Mouse (Mus musculus) ovary, postnatal 14 days (tissue): ENCODE measurements around the gene Fbh1.
A peak's percentile ranks its signal among the peaks of the same experiment; 100 is the strongest.

Experiments
- DNase-seq: peaks from one replicate; pipeline ENCODE4 v3.0.0; 2022; ENCODE audit warnings: low spot score

The Fbh1 gene

DNA sequence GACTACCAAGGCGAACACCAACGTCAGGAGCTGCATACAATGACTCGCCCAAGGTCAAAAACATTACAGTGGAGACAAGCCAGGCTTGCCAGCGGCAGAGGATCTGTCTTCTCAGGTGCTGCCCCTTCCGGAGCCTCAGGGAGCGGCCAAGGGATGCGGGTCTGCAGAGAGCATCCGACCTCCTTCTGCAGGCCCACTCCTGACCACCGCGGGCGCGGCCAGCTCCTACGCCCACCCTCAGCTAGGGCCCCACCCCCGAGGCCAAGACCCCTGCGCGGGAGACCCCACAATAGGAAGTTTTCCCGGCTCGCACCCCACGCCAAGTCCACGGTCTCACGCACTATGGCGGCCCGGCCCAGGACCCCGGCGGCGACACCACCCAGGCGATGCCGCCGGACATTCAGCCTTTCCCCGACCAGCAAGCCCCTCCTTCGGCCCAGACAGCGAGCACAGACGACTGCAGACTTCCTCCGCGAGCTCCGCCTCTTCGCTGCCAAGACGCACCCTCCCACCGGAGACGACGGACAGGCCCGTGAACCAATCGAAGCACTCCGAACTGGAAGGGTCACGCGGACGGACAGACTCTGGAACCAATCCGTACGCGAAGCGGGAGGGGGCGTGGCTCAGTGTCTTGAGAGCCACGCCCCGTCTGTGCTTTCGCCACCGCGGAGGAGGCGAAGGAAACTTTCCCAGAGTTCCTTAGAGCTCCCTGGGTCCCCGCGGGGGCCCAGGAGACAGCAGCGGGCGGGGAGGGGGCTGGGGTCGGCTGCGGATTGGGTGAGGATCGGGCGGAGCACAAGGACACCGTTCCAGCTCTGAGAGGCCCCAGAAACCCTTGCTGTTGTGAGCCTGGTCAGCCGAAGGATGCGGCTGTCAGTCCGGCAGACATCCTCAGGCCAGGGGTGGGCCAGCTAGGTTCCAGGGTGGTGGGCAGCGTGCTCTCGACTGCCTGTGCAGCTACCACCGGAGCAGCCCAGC, at the start of gene Fbh1, which contains the start of gene Ankrd16:
Gene Fbh1, minus strand, starts transcription at position 492 of the 978 bp plus-strand sequence.
Gene Ankrd16, plus strand, starts transcription at position 786 of the 978 bp plus-strand sequence.
- peak; percentile 100 for DNase-seq

DNA sequence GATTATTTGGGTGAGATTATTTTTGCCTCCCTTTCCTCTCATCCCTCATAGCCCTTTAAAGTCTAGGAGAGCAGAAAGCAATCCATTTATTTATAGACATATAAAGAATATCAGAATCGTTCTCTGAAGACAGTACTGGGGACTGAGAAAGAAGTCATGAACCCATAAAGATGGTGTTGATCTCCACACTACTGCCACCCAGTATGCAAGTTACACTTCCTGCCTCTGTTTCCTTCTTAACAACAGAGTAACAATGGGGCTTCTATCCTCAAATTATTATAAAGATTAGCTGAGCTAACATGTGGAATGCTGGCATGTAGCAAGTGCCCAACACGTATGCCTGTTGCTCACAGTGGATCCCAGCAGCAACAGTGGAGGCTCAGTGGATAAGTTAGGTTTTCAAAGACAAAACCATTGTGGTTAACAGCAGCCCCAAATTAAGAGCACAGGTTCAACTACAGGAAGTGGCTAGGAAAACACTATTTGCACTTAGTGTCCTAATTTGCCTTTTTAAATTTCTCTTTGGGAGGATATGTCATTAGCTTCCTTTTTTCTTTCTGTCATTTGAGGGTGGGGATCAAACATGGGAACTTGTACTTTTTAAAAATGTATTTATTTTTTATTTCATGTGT, 24.0 kb upstream of the Fbh1 start:
- no peak for DNase-seq

DNA sequence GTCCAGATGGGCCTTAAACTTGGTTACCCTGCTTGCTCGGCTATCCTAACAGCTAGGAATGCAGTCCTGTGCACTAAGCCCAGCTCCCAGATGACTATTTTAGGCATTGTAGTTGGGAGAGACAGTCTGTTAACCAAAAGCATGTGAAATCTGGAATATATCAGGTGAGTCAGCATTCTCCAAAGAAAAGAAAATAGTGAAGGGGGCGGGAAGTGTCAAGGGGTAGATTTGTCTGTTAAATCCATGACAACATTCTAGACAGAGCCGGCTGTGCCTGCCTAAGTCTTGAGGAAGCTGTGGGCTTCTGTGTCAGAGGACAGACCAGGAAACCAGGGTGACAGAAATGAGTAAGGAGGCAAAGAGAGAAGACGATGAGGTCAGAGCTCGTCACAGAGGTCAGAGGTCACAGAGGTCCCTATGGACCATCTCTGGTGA, 20.6 kb upstream of the Fbh1 start:
- DNase-seq: no peak

DNA sequence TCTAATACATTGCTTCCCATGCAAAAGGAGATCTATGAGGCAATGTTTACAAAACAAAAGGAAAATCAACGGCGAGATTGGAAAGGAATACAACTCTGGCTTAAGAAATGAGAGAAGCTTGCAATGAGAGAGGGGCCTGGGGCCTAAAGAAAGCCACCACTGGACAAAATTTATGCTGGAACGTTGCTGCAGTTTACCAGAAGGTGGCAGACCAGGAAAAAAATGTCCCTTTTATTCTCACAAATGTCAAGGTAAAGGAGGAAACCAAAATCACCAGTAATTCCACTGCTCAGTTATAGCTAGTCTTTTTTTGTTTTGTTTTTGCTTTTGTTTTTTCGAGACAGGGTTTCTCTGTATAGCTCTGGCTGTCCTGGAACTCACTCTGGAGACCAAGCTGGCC, 17.3 kb upstream of the Fbh1 start:
- DNase-seq: no peak

DNA sequence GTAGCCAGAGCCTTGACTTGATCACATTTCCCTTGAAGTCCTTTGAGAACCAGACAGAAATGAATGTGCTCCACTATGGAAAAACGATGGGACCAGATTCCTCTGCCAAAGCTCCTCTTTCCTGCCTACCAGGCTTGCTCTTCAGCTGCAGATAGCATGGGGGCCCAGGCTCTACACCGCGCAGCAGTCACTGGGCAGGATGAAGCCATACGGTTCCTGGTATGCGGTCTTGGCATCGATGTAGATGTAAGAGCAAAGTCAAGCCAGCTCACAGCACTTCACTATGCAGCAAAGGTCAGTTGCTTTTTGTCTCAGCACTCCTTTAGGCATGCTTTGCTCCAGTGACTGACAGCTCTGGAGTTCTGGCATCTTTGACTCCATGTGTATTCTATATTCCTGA, 6.8 kb upstream of the Fbh1 start:
- no peak for DNase-seq

DNA sequence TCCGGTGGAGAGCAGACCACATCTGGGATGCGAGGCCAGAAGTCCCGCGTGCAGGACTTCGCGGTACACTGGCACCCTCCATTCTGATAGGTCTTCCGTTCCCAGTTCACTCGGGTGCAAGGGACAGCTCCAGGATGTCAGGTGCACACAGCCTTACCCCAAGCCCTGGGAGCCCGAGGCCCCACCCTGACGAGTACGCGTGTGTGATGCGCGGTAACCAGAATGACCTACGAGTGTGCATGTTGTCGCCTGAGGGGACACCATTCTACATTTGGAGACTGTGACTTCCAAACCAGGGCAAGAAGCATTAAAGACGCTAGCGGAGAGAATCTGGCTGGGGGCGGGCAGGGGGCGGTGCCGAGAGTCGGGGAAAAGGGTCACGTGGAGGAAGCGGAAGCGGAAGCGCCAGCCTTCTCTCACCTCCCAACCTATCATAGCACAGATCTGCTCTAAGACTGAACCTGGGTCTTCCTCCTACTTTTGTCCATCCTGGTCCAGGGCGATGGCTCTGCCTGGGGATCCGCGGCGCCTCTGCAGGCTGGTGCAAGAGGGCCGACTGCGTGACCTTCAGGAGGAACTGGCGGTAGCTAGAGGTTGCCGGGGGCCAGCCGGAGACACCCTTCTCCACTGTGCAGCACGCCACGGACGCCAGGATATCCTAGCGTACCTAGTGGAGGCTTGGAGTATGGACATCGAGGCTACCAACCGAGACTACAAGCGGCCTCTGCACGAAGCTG, 873 bp upstream of the Fbh1 start:
- peak; percentile 71 for DNase-seq

DNA sequence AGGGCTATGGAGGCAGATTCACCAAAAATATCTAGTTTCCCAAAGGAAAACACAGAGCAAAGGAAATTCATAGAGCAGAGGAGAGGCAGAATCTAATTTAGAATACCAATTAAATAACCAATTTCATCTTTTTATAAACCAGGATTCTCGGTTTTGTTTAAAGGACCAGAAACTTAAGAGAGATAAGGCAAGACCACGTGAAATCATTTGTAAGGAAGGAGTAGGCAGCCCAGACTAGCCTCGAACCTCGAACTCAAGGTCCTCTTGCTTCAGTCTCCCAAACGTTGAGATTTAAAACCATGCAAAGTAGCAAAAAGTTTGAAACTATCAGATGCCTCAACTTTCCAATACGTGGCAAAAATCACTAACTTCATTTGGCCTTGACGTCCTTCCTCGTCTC, 967 bp downstream of the Fbh1 start:
- no peak for DNase-seq

DNA sequence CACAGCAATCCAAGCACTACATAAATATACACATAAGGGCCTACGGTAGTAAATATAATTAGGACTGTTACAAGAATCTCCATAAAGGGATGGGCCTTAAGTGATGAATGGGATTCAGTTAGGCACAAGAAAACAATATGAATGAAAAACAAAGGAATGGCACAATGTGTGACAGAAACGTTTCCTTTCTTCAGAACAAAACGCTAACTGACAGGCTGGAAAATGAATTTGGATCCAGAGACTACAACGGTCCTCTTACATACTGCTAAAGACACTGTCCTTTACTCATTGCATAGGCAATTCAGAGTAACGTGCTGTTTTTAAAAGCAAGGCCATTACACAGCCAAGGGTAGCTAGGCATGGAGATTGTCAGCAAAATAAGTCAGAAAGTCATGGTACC, 2.3 kb downstream of the Fbh1 start:
- DNase-seq: no peak

DNA sequence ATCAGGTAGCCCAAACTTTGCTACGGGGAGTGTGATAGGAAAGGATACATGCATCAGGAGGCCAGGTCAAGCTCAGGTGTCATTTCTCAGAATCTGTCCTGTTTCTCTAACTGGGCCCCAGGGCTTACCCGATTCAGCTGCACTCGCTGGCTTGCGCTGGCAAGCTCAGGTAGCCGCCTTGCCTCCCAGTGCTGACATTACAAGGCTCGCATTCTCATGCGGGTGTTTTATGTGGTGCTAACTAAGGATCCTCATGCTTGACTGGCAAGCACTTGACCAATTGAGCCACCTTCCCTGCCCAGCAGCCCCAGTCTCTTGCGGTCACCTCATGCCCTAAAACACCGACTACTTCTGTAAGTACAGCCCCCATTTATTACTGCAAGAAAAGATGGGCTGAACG, 3.0 kb downstream of the Fbh1 start:
- DNase-seq: no peak

DNA sequence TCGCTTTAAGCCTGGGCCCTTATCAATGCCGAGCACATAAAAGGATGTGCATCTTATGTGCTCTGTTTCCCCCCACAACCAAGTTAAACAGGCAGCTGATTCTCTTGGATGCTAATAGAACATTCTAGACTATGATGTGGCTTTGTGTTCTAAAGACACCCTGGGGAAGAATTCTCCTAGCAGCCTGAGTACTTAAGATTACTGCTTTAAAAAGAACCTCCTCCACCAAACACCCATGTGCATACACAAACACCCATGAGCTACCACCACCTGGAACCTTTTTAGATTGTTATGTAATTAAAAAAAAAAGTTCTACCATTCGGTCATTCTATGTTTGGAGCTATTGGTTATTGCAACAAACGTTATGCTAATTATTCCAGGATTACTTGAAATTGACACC, 5.0 kb downstream of the Fbh1 start:
- no peak for DNase-seq

DNA sequence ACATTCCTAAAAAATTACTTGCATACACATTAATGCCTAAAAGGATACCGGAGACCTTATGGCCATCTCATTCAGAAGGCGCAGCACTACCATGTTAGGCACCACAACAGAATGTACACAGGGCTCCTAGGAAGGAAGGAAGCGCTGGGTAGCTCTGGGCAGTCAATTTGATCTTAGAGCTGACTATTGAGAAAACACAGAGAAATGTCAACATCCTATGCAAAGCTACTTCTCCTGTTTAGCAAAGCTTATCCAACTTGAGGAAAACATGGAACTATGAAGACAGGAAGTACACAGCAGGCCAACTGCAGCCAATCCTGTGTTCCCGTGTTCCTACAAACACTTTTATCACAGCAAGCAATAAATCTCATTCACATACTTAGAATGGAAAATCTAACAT, 5.7 kb downstream of the Fbh1 start:
- no peak for DNase-seq

DNA sequence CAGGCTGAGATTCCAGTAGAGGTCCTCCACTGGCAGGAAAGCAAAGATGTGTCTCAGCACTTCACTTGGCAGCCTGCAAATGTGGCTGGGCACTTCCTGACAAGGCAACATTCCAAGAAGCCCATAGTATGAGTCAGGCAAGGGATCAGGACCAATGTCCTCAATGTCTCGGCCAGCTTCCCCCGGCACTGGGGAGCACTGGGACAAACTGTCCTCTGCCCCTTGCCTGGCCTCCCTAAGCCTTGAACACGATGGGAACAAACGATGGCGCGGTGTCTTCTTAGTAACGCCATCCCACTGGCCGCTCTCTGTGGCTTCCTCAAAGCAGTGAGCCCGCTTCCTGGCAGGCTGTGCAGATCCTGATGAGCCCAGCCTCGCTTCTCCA, 10.2 kb downstream of the Fbh1 start:
- no peak for DNase-seq

DNA sequence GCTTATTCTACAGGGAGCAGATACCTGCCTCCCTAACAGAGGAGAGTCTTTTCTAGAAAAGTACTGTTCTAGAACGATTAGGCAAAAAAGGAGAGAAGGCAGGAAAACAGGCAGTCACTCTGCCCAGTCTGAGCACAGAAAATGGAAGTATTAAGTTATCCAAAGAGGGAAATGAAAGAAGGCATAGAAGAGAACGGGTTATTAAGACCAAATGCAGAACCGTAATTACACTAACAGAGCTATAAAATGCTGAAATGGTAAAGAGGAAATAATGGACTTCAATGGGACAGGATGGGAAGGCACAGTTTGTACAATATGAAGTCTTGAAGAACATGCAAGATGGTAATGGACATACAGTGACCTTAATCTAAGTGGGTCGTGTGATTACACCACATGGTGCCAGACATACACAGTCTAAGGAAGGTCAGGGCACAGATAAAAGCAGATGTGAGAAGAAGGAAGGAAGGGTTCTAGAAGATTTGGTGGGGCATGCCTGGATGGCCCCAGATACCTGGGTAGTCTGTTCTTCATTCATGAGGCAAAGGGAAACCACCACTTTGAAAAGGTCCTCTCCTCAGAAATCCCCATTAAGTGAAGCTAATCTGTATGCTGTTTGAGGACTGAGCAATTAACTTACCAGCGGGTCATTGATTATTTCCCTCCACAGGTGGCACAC, 10.8 kb downstream of the Fbh1 start:
- DNase-seq: no peak

DNA sequence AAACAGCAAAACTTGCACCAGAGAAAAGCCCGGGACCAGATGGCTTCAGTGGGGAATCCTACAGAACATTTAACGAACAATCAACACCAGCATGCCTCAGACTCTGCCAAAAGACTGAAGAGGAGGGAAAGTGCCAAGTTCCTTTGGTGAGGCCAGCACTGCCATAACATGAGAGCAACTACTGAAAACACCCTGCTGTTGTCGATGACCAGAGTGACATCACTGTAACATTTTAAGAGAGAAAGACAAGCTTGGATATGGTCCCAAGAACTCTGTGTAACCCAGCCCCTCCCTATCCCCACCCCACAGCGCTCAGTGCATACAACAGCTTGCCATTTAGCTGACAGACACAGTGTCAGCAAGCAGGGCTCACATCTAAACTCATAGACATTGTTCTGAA, 11.7 kb downstream of the Fbh1 start:
- no peak for DNase-seq

DNA sequence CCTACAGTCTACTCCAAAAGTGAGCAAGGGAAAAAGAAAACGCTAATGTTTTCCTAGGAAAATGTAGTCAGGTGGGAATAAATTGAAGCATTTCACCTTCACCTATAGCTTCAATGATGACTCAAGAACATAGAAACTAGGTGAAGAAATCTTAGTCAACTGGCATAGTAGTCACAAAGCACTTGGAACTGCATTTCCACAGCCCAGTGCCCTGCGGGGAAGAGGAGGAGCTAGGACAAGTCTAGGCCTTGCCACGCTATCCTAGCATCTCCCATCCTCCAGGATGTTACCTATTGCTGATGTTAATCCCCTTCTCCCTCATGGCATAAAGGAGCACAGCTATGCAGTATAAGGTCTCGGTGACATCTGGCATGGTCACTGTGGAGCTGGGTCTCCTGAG, 14.8 kb downstream of the Fbh1 start:
- DNase-seq: no peak

DNA sequence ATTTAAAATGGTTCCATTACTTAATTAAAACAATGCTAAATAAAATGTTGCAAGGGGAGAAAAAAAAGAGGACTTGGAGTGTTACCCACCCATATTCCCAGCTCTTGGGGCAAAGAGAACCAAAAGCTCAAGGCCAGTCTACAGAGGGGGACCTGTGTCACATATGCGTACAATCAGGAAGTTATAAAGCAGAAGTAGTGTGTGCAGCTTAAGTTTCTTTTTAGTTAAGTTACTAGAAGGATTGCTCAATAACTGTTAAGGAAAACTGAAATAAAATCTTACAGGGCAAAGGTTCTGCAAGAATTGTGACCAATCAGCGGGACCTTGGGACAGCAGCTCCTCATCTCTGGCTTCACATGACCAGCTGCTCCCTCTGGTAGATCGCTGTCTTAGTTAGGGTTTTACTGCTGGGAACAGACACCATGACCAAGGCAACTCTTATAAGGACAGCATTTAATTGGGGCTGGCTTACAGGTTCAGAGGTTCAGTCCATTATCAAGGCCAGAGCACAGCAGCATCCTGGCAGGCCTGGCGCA, 37.8 kb downstream of the Fbh1 start:
- no peak for DNase-seq

DNA sequence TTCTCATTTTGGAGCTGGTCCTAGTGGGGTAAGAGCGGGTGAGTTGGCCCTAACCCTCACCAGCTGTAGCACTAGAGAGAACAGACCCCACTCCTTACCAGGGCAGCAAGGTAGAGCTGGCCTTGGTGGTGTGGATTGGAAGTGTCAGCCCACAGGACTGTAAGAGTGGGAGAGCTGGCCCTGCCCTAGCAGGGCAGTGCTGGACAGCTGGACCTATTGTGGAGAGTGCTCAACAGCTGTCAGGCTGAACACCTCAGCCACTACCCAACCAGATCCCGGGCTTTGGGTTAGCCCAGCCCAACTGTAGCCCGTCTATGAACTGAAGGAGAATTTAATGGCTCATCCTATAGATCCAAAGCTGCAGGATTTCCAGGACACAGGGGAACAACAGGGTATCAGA, 38.6 kb downstream of the Fbh1 start:
- no peak for DNase-seq

DNA sequence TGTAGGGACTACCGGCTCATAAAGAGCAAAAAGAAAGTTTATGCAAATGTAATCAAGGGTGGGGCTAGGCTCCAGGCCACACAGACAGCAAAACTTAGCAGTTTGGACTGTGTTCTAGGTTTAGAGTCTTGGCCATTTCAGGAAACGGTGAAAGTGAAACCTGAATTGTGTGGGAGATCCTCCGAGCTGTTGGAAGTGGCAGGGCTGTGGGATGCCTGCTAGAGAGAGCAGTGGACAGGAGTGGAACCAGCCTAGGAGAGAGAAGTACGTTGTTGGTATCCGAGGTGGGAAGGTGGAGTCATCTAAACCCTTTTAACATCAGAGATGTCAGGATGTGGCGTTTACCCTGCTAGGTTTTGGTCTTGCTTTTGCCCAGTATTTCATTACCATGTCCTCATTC, 41.5 kb downstream of the Fbh1 start:
- DNase-seq: no peak

DNA sequence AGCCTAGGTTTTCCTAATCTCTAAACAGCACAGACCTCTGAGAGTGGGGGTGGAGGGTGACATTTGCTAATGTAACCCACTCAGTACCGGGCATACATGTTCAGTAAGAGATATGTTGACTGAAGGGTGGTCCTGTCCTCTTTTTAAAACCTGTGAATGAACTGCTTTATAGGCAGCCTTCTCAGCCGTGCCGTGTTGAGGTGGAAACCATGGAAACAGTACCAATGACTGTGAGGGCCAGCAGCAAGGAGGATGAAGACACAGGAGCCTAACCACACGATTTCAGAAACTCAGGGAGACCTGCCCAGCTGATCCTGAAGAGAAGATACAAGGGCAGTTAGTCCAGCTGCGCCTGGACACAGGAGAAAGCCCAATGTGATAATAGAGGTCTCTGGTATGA, 44.4 kb downstream of the Fbh1 start:
- no peak for DNase-seq

DNA sequence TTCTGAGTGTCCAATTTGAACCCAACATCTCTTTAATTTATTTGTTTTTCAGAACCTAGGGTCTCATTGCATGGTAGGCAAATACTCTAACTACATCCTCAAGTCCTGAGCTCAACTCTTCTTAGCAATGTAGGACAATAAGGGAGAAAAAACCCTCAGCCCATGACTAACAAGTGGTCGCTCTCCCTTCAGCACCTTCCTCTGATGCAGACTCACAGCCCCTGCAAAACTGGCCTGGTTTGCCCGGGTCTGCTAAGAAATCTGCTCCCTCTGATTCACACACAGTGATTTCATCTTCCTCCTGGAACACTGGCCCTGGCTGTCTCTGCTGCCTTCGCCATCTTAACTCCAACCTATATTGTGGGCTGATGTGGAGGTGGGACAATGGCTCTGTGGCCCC, 48.3 kb downstream of the Fbh1 start:
- no peak for DNase-seq

DNA sequence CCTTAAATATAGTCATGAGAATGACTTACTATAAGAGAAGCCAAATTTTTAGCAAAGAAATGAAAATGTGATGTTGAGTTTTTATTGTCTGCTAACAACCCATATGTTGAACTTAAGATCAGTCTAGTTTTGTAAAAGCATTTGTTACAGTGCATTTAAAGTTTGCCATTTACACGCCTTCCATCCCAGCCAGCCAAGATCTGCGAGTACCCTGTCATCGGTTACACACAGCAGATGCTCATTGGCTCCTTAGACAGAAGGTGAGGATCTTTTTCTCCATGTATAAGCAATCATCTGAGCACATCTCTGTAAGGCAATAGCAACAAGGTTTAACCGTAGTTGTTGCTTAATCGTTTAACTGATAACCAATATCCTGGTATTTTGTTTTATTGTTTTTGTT, 49.8 kb downstream of the Fbh1 start:
- no peak for DNase-seq

DNA sequence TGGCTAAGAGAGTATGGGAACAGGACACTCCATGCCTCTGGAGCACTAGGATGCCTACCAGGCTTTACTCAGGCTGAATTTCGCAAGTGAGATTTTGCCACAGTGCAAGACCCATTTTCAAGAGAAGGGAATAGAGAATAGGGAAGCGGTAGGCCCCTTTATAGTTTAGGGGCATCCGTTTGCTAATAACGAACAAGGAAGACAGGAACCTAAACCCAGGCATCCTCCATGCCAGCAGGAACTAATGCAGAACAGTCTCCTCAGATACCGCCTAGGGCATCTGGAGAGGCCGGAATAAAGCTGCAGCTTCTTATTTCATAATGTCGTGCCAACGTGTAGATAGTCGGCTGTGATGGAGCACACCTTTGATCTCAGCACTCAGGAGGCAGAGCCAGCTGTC, 54.8 kb downstream of the Fbh1 start:
- DNase-seq: no peak
